Mouse (Mus musculus): ENCODE measurements around the gene Cd300a.
"Not testable (repeated sequence)": the region's sequence is repeated elsewhere in the genome, so short reads cannot be mapped to it uniquely, and the experiment has no call there.

Cd300a gene

DNA sequence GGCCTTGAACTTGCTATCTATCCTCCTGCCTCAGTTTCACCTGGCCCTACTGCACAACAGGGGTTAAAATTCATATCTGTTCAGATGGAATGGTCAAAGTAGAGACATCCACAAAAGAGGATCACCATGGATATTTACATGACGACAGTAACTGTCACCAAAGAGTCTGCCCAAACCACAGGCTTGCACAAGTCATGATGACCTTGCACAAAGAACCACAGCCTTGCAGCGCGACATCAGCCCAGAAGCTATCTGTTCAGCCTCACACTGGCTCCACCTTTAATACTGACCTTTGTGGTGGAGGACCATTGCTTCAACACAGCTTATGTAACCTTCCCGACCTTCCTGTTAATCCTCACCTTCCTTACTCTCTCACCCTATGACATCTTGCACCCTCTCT, 17.7 kb downstream of the Cd300a start:
- no peak for DNase-seq (ENCODE audit: low spot score in 2 of 2)

- DNase-seq (ENCODE audit: low spot score in 2 of 2), result no peak
Observed at GRCm38 (mm10) chr11:114908086-114908485, 18.2 kb downstream of the Cd300a start.

DNA sequence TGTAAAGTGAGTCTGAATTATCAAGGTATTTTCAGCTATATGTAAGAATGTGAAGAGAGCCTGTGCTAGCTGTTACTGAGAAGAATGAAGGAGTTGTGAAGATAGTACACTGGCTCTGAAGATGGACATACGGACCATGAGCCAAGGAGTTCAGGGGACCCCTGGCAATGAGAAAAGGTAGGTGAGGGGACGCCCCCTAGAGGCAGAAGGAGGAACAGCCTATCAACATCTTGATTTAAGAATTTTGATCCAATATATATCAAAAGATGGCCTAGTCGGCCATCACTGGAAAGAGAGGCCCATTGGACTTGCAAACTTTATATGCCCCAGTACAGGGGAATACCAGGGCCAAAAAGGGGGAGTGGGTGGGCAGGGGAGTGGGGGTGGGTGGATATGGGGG, 19.7 kb downstream of the Cd300a start:
- DNase-seq (ENCODE audit: low spot score in 2 of 2), result not testable (repeated sequence)

DNA sequence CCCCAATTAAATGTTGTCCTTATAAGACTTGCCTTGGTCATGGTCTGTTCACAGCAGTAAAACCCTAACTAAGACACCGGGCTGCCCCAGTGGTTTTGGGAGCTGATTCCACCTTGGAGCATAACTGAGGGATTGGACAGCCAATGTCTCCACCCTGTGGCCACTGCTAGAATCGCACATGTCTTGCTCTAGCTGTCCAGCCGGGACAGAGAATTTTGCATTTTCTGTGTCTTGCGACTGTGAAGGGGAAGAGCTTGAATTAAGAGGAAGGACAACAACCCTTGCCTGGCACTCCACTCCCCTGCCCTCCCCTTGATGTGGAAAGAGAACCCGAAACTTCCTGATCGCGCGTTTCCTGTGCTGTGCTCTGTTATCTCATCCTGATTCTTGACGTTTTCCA, 23.0 kb downstream of the Cd300a start:
- DNase-seq (ENCODE audit: low spot score in 2 of 2), result peak; percentile 47 to 64

- DNase-seq (ENCODE audit: low spot score in 2 of 2), result no peak
Observed at GRCm38 (mm10) chr11:114914978-114915377, 25.1 kb downstream of the Cd300a start.

DNA sequence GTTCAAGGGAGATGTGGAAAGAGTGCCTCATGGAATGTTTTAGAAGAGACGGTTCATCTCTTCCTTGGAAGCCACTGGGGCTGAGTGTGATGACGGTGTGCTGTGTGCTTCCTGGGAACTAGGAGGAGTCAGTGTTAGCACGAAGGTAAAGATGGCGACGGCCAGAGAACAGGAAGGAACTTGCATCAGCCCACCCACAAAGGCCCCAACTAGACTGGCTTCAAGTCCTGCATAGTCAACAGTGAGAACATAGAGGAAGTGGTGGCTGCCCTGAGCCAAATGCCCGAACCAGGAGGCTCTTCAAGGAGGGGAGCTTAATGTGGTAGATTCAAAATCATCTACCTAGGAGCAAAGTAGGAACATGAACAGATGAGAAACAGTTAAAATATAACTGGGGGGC, 27.3 kb downstream of the Cd300a start:
- no peak for DNase-seq (ENCODE audit: low spot score in 2 of 2)

DNA sequence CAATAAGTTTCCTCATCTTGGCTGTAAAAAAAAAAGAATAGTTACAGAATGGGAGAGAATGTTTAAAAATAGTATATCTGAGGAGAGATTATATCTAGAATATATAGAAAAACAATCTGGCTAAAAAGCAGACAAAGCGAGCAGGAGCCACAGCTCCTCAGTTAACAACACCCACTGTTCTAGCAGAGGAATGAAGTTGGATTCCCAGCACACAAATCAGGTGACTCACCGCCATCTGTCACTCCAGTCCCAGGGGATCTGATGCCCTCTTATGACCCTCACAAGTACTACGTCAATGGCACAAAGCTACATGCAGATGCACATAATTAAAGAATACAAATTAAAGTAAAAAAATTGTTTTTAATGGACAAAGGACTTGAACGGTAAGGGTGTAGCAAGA, 32.6 kb downstream of the Cd300a start:
- peak; percentile 47 to 69 for DNase-seq (ENCODE audit: low spot score in 2 of 2)

- no peak for DNase-seq (ENCODE audit: low spot score in 2 of 2)
Observed at GRCm38 (mm10) chr11:114923961-114924360, 34.1 kb downstream of the Cd300a start.

GRCm38 (mm10) chr11:114929581-114929980, 39.7 kb downstream of the Cd300a start:
- DNase-seq (ENCODE audit: low spot score in 2 of 2), result no peak

GRCm38 (mm10) chr11:114931041-114931440, 41.2 kb downstream of the Cd300a start:
- DNase-seq (ENCODE audit: low spot score in 2 of 2), result no peak

GRCm38 (mm10) chr11:114933591-114933990, 43.8 kb downstream of the Cd300a start:
- no peak for DNase-seq (ENCODE audit: low spot score in 2 of 2)

- DNase-seq (ENCODE audit: low spot score in 2 of 2), result no peak
Observed at GRCm38 (mm10) chr11:114934144-114934543, 44.3 kb downstream of the Cd300a start, which contains the start of gene Cd300lb. Cd300lb (minus strand) TSS chr11:114934386.

Data from right cerebral cortex, postnatal 36 days (tissue).